Mouse (Mus musculus) heart, postnatal 0 days (tissue): ENCODE measurements around the gene Tcam1.
A peak's percentile ranks its signal among the peaks of the same experiment; 100 is the strongest.

Experiments used
- CTCF ChIP-seq: IDR thresholded peaks from 2 replicates; pipeline ENCODE4 v1.5.1; 2016; ENCODE audit warnings: antibody characterized with exemption, control low read depth, low read depth
- EP300 ChIP-seq: IDR thresholded peaks from 2 replicates; pipeline ENCODE4 v1.6.1; 2016; ENCODE audit warnings: antibody characterized with exemption, low read depth

- TF ChIP-seq CTCF (peak; percentile 87), EP300 (no peak)
These were observed 26.2 kb downstream of the Tcam1 start for GRCm38 (mm10) chr11:106302634-106303033.
